In genomic region chr3:107216400-107217100, GRCm38 (mm10) we compare ENCODE assay signal across 26 mouse cellular contexts. TPM values are rescaled to one million over a fixed set of nuclear protein-coding genes. Genes with fewer than 3 reads are reported as not detected.
DNase-seq lines count a peak whose midpoint lies in the region; ATAC-seq and TF ChIP-seq lines count a peak whose summit lies in the region.
"Had no signal": no experiment of that assay in that cellular context is flagged by ENCODE, and none has a peak within 500 bp of the region (broad histone marks: within the 10 kb centered on the region; RNA-seq: fewer than 3 reads in every experiment).

No protein-coding gene starts in this region.

- 0 out of 2 replicates have a peak, but pooled peaks have one; percentile 26 for ATAC-seq in hindbrain, embryonic 12.5 days (ENCODE audit: low FRiP score)
- ATAC-seq in hindbrain, postnatal 0 days: no peak
- ATAC-seq in midbrain, embryonic 14.5 days (ENCODE audit: low FRiP score, low TSS enrichment): 0 out of 2 replicates have a peak, but pooled peaks have one; percentile 6
- no peak for ATAC-seq in midbrain, embryonic 15.5 days (replicated peaks)
- ATAC-seq: activated CD4-positive, CD25-positive, alpha-beta regulatory T cell, adult 4 months; forebrain, embryonic 13.5 days; forebrain, postnatal 0 days; Patski had no signal

- no peak for TF ChIP-seq POLR2A in small intestine, adult 2 months (IDR thresholded peaks at IDR 0.05; ENCODE audit: low read depth, low read length)

- H3K36me3 ChIP-seq in hindbrain, embryonic 12.5 days: no peaks in the 10 kb centered on the region
- no peaks in the 10 kb centered on the region for H3K36me3 ChIP-seq in hindbrain, postnatal 0 days (ENCODE audit: insufficient read depth, low read length)
- H3K36me3 ChIP-seq in midbrain, embryonic 14.5 days (ENCODE audit: control insufficient read depth, insufficient read depth, low read length): no peaks in the 10 kb centered on the region
- H3K36me3 ChIP-seq in midbrain, embryonic 15.5 days (replicated peaks): no peaks in the 10 kb centered on the region
- no peaks in the 10 kb centered on the region for H3K36me3 ChIP-seq in small intestine, adult 2 months (ENCODE audit: control insufficient read depth, insufficient read depth, low read length)
- H3K36me3 ChIP-seq: embryonic facial prominence, embryonic 10.5 days; heart, embryonic 13.5 days had no signal

- no peaks in the 10 kb centered on the region for H3K27me3 ChIP-seq in hindbrain, embryonic 12.5 days
- no peaks in the 10 kb centered on the region for H3K27me3 ChIP-seq in hindbrain, postnatal 0 days (ENCODE audit: insufficient read depth, low read length)
- H3K27me3 ChIP-seq in midbrain, embryonic 14.5 days (ENCODE audit: control insufficient read depth, insufficient read depth, low read length): no peaks in the 10 kb centered on the region
- H3K27me3 ChIP-seq in midbrain, embryonic 15.5 days (replicated peaks): no peaks in the 10 kb centered on the region
- no peaks in the 10 kb centered on the region for H3K27me3 ChIP-seq in small intestine, adult 2 months (ENCODE audit: control insufficient read depth, insufficient read depth, low read length)
- H3K27me3 ChIP-seq: forebrain, embryonic 13.5 days had no signal

- no peak overlapping the region for H3K9ac ChIP-seq in hindbrain, embryonic 12.5 days
- H3K9ac ChIP-seq in hindbrain, postnatal 0 days (replicated peaks; ENCODE audit: low read length): no peak overlapping the region
- no peak overlapping the region for H3K9ac ChIP-seq in midbrain, embryonic 14.5 days (replicated peaks; ENCODE audit: low read length)
- no peak overlapping the region for H3K9ac ChIP-seq in midbrain, embryonic 15.5 days
- H3K9ac ChIP-seq: forebrain, embryonic 13.5 days; forebrain, postnatal 0 days; heart, embryonic 13.5 days had no signal

- H3K4me3 ChIP-seq in hindbrain, embryonic 12.5 days: no peak overlapping the region
- H3K4me3 ChIP-seq in hindbrain, postnatal 0 days (ENCODE audit: low read length): no peak overlapping the region
- no peak overlapping the region for H3K4me3 ChIP-seq in midbrain, embryonic 14.5 days (replicated peaks; ENCODE audit: low read depth, low read length)
- H3K4me3 ChIP-seq in midbrain, embryonic 15.5 days: no peak overlapping the region
- no peak overlapping the region for H3K4me3 ChIP-seq in small intestine, adult 2 months (ENCODE audit: low read depth, low read length)
- H3K4me3 ChIP-seq: embryonic facial prominence, embryonic 10.5 days; forebrain, embryonic 13.5 days; heart, embryonic 13.5 days had no signal

- DNase-seq in hindbrain, postnatal 0 days (ENCODE audit: low spot score): no peak
- peak; percentile 15 for DNase-seq in midbrain, embryonic 14.5 days
- DNase-seq in ovary, adult 18-20 months (ENCODE audit: low spot score): no peak
- no peak for DNase-seq in spleen, adult 18-20 months
- DNase-seq: adrenal gland, postnatal 14 days; cerebellum, adult 18-20 months; cerebellum, postnatal 10 days; forebrain, postnatal 0 days; gastrocnemius, postnatal 14 days; heart, postnatal 36 days had no signal

- H3K4me2 ChIP-seq in hindbrain, embryonic 12.5 days (replicated peaks): no peak overlapping the region
- H3K4me2 ChIP-seq in hindbrain, postnatal 0 days (ENCODE audit: low read depth, low read length): no peak overlapping the region
- H3K4me2 ChIP-seq in midbrain, embryonic 14.5 days (ENCODE audit: low read length): no peak overlapping the region
- H3K4me2 ChIP-seq in midbrain, embryonic 15.5 days: no peak overlapping the region
- H3K4me2 ChIP-seq: forebrain, embryonic 13.5 days; heart, embryonic 13.5 days had no signal

- H3K9me3 ChIP-seq in hindbrain, embryonic 12.5 days (replicated peaks): no peaks in the 10 kb centered on the region
- H3K9me3 ChIP-seq in hindbrain, postnatal 0 days (ENCODE audit: low read length): no peaks in the 10 kb centered on the region
- no peaks in the 10 kb centered on the region for H3K9me3 ChIP-seq in midbrain, embryonic 14.5 days (ENCODE audit: control insufficient read depth, low read length)
- H3K9me3 ChIP-seq in midbrain, embryonic 15.5 days: no peaks in the 10 kb centered on the region
- H3K9me3 ChIP-seq: embryonic facial prominence, embryonic 10.5 days; forebrain, embryonic 13.5 days; heart, embryonic 13.5 days had no signal

- no peaks in the 10 kb centered on the region for H3K4me1 ChIP-seq in hindbrain, embryonic 12.5 days
- H3K4me1 ChIP-seq in hindbrain, postnatal 0 days (ENCODE audit: insufficient read depth, low read length): no peaks in the 10 kb centered on the region
- 0 out of 2 replicates have a peak, but pooled peaks cover 3% of the 10 kb centered on the region for H3K4me1 ChIP-seq in midbrain, embryonic 14.5 days (ENCODE audit: control insufficient read depth, insufficient read depth, low read length)
- H3K4me1 ChIP-seq in midbrain, embryonic 15.5 days: no peaks in the 10 kb centered on the region
- H3K4me1 ChIP-seq in small intestine, adult 2 months (ENCODE audit: control insufficient read depth, insufficient read depth, insufficient read length, low read length): peaks cover 17% of the 10 kb centered on the region; the same call in 1 of the 2 replicates
- H3K4me1 ChIP-seq: embryonic facial prominence, embryonic 10.5 days; forebrain, embryonic 13.5 days; heart, embryonic 13.5 days had no signal

- WGBS in hindbrain, embryonic 12.5 days: 80% methylated on average over 8 of the region's 8 CpGs
- WGBS in hindbrain, postnatal 0 days: 70% methylated on average over 8 of the region's 8 CpGs
- WGBS in midbrain, embryonic 14.5 days: 75% methylated on average over 8 of the region's 8 CpGs
- 64% methylated on average over 8 of the region's 8 CpGs for WGBS in midbrain, embryonic 15.5 days
- 24% methylated on average over 8 of the region's 8 CpGs for WGBS in small intestine, adult 2 months

- TF ChIP-seq CTCF in hindbrain, postnatal 0 days (IDR thresholded peaks at IDR 0.05; ENCODE audit: low read depth): no peak
- no peak for TF ChIP-seq CTCF in small intestine, adult 2 months (IDR thresholded peaks at IDR 0.05; ENCODE audit: extremely low read depth, insufficient read length, insufficient replicate concordance, low read depth, low read length)

- H3K27ac ChIP-seq in hindbrain, embryonic 12.5 days: no peak overlapping the region
- no peak overlapping the region for H3K27ac ChIP-seq in hindbrain, postnatal 0 days
- no peak overlapping the region for H3K27ac ChIP-seq in midbrain, embryonic 14.5 days (replicated peaks; ENCODE audit: low read depth, low read length)
- no peak overlapping the region for H3K27ac ChIP-seq in midbrain, embryonic 15.5 days
- peak overlapping the region; percentile 80 for H3K27ac ChIP-seq in small intestine, adult 2 months (ENCODE audit: insufficient read depth, low read depth, low read length)
- H3K27ac ChIP-seq: embryonic facial prominence, embryonic 10.5 days; forebrain, embryonic 13.5 days; heart, embryonic 13.5 days had no signal

RNA-seq across cellular contexts. Expression of gene Cym, which starts 5.0 kb away (rescaled TPM):
- polyA plus RNA-seq in hindbrain, embryonic 12.5 days (2016; fragmentation: Nextera tagmentation; extraction: Ambion mirVana): not detected in 2 replicates
- total RNA-seq in hindbrain, postnatal 0 days (2014; rRNA removed): 0.63 TPM in 1 of 2 replicates, not detected in the other
- not detected in 2 replicates for polyA plus RNA-seq in hindbrain, postnatal 0 days (2015; fragmentation: Nextera tagmentation; extraction: Ambion mirVana)
- 0.17 TPM in 1 of 2 replicates, not detected in the other for polyA plus RNA-seq in midbrain, embryonic 14.5 days (2014; fragmentation: Nextera tagmentation; extraction: Ambion mirVana)
- 0.27 TPM in 1 of 2 replicates, not detected in the other for polyA plus RNA-seq in midbrain, embryonic 15.5 days (2015; fragmentation: Nextera tagmentation; extraction: Ambion mirVana)
- polyA plus RNA-seq in small intestine, adult 2 months (2012; rRNA removed): 6.5 and 11.9 TPM in 2 replicates
- total RNA-seq: adrenal gland, postnatal 14 days; forebrain, postnatal 0 days; gastrocnemius, adult 18-20 months; gastrocnemius, postnatal 14 days; heart, adult 8-10 months; heart, postnatal 36 days had no signal
- polyA plus RNA-seq: C2C12; embryonic facial prominence, embryonic 14.5 days; forebrain, postnatal 0 days; hindbrain, embryonic 11.5 days; Patski had no signal

RNA-seq across cellular contexts. Expression of gene A630076J17Rik, which starts 13.9 kb away (rescaled TPM):
- polyA plus RNA-seq in hindbrain, embryonic 12.5 days (2016; fragmentation: Nextera tagmentation; extraction: Ambion mirVana): not detected in 2 replicates
- total RNA-seq in hindbrain, postnatal 0 days (2014; rRNA removed): not detected in 2 replicates
- not detected in 2 replicates for polyA plus RNA-seq in hindbrain, postnatal 0 days (2015; fragmentation: Nextera tagmentation; extraction: Ambion mirVana)
- polyA plus RNA-seq in midbrain, embryonic 14.5 days (2014; fragmentation: Nextera tagmentation; extraction: Ambion mirVana): not detected in 2 replicates
- polyA plus RNA-seq in midbrain, embryonic 15.5 days (2015; fragmentation: Nextera tagmentation; extraction: Ambion mirVana): not detected in 2 replicates
- polyA plus RNA-seq in small intestine, adult 2 months (2012; rRNA removed): not detected in 2 replicates
- total RNA-seq: adrenal gland, adult 18-20 months; adrenal gland, postnatal 14 days; forebrain, postnatal 0 days; gastrocnemius, adult 18-20 months; gastrocnemius, postnatal 14 days; heart, adult 8-10 months; heart, postnatal 36 days had no signal
- polyA plus RNA-seq: activated CD4-positive, CD25-positive, alpha-beta regulatory T cell, adult 4 months; embryonic facial prominence, embryonic 10.5 days; embryonic facial prominence, embryonic 14.5 days; forebrain, embryonic 13.5 days; forebrain, postnatal 0 days; heart, embryonic 13.5 days; hindbrain, embryonic 11.5 days; Patski had no signal

RNA-seq across cellular contexts. Expression of gene Prok1, which starts 23.0 kb away (rescaled TPM):
- not detected in 2 replicates for polyA plus RNA-seq in hindbrain, embryonic 12.5 days (2016; fragmentation: Nextera tagmentation; extraction: Ambion mirVana)
- total RNA-seq in hindbrain, postnatal 0 days (2014; rRNA removed): 0.18 and 0.26 TPM in 2 replicates
- polyA plus RNA-seq in hindbrain, postnatal 0 days (2015; fragmentation: Nextera tagmentation; extraction: Ambion mirVana): 0.19 TPM in 1 of 2 replicates, not detected in the other
- 0.12 and 0.16 TPM in 2 replicates for polyA plus RNA-seq in midbrain, embryonic 14.5 days (2014; fragmentation: Nextera tagmentation; extraction: Ambion mirVana)
- 0.08 and 0.10 TPM in 2 replicates for polyA plus RNA-seq in midbrain, embryonic 15.5 days (2015; fragmentation: Nextera tagmentation; extraction: Ambion mirVana)
- polyA plus RNA-seq in small intestine, adult 2 months (2012; rRNA removed): not detected in 2 replicates
- total RNA-seq: forebrain, postnatal 0 days; gastrocnemius, adult 18-20 months; gastrocnemius, postnatal 14 days; heart, adult 8-10 months; heart, postnatal 36 days had no signal
- polyA plus RNA-seq: C2C12; embryonic facial prominence, embryonic 10.5 days; embryonic facial prominence, embryonic 14.5 days; forebrain, embryonic 13.5 days; heart, embryonic 13.5 days; heart, postnatal 0 days; hindbrain, embryonic 11.5 days; Patski had no signal

RNA-seq across cellular contexts. Expression of gene Kcna10, which starts 33.7 kb away (rescaled TPM):
- not detected in 2 replicates for polyA plus RNA-seq in hindbrain, embryonic 12.5 days (2016; fragmentation: Nextera tagmentation; extraction: Ambion mirVana)
- total RNA-seq in hindbrain, postnatal 0 days (2014; rRNA removed): not detected in 2 replicates
- polyA plus RNA-seq in hindbrain, postnatal 0 days (2015; fragmentation: Nextera tagmentation; extraction: Ambion mirVana): 0.09 TPM in 1 of 2 replicates, not detected in the other
- not detected in 2 replicates for polyA plus RNA-seq in midbrain, embryonic 14.5 days (2014; fragmentation: Nextera tagmentation; extraction: Ambion mirVana)
- polyA plus RNA-seq in midbrain, embryonic 15.5 days (2015; fragmentation: Nextera tagmentation; extraction: Ambion mirVana): not detected in 2 replicates
- polyA plus RNA-seq in small intestine, adult 2 months (2012; rRNA removed): not detected in 2 replicates
- total RNA-seq: adrenal gland, adult 18-20 months; adrenal gland, postnatal 14 days; forebrain, postnatal 0 days; gastrocnemius, adult 18-20 months; heart, adult 8-10 months; heart, postnatal 36 days had no signal
- polyA plus RNA-seq: activated CD4-positive, CD25-positive, alpha-beta regulatory T cell, adult 4 months; C2C12; embryonic facial prominence, embryonic 10.5 days; embryonic facial prominence, embryonic 14.5 days; forebrain, embryonic 13.5 days; forebrain, postnatal 0 days; gonadal fat pad, adult 2 months; heart, embryonic 13.5 days; heart, postnatal 0 days; hindbrain, embryonic 11.5 days; Patski had no signal

Comparison
In these comparisons a context has a peak if more than half of its experiments do, and no peak if none do; other contexts are left out.
1. ATAC-seq: peak in hindbrain, embryonic 12.5 days (single experiment) and midbrain, embryonic 14.5 days (single experiment); none in hindbrain, postnatal 0 days (single experiment) and midbrain, embryonic 15.5 days (single experiment).